Mouse (Mus musculus): ENCODE measurements around the gene Coa4. TPM values are rescaled to one million over a fixed set of nuclear protein-coding genes. Genes with fewer than 3 reads are reported as not detected.

Coa4 gene
- polyA plus RNA-seq, 1 experiment from 2014 or later = 24.3 TPM

DNA sequence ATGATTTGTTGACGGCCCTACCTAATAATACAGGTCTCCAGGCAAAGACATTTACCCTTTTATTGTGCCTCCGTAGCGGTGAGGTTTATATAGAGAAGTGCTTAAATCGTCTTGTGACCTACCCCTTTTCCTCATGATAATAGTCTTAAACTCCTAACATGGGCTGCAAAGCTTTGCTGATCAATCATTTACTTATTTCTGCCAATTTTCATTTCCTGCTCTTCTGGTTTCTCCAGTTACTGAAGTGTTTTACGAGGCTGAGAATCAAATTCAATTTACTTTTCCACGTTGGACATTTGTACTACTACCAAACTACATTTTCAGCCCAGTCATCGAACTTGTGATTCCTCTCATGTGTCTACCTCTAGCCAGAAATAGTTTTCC is 640 bp downstream of the Coa4 start:
- H3K36me3 ChIP-seq (ENCODE audit: control insufficient read depth, insufficient read depth, low read length) = peaks cover 14% of the 10 kb centered on the region
- H3K27me3 ChIP-seq (ENCODE audit: control insufficient read depth, insufficient read depth, low read length) = no peaks in the 10 kb centered on the region
- no peaks in the 10 kb centered on the region for H3K9me3 ChIP-seq (ENCODE audit: control insufficient read depth, low read depth, low read length)
- H3K4me3 ChIP-seq (ENCODE audit: low read depth, low read length) = peak overlapping the region; percentile 62
- peak overlapping the region; percentile 49 for H3K9ac ChIP-seq (replicated peaks; ENCODE audit: low read depth, low read length)
- ATAC-seq (ENCODE audit: insufficient number of reproducible peaks, insufficient read depth, low FRiP score, low read depth) = no peak
- H3K4me1 ChIP-seq (ENCODE audit: control insufficient read depth, insufficient read depth, low read length) = peaks cover 7% of the 10 kb centered on the region; the same call in 1 of the 2 replicates
- 25% methylated on average over 7 of the region's 7 CpGs for WGBS
- H3K4me2 ChIP-seq (replicated peaks; ENCODE audit: low read depth, low read length) = peak overlapping the region; percentile 72
- H3K27ac ChIP-seq (ENCODE audit: low read length) = peak overlapping the region; percentile 79

DNA sequence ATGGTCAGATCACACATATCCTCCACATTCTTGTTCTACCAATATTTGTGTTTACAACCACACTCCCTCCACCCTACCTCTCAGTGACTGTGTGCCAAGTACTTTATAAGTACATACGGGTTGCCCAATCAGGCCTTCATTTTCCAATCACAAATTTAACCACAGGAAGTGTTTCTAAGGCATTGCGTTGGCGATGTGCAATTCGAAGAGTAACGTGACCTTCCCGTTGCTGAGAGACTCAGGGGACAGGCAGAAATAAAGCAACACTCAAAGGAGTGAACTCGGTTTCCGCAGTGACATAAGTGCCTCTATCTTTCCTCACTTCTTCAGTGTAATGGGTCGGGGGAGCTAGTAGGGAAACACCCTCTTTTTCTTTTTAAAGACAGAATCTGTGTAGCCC is 2.6 kb downstream of the Coa4 start:
- H3K4me2 ChIP-seq (replicated peaks; ENCODE audit: low read depth, low read length) = no peak overlapping the region
- peaks cover 7% of the 10 kb centered on the region; the same call in 1 of the 2 replicates for H3K4me1 ChIP-seq (ENCODE audit: control insufficient read depth, insufficient read depth, low read length)
- no peaks in the 10 kb centered on the region for H3K9me3 ChIP-seq (ENCODE audit: control insufficient read depth, low read depth, low read length)
- no peak overlapping the region for H3K9ac ChIP-seq (replicated peaks; ENCODE audit: low read depth, low read length)
- H3K27me3 ChIP-seq (ENCODE audit: control insufficient read depth, insufficient read depth, low read length) = no peaks in the 10 kb centered on the region
- no peak for ATAC-seq (ENCODE audit: insufficient number of reproducible peaks, insufficient read depth, low FRiP score, low read depth)
- no peak overlapping the region for H3K4me3 ChIP-seq (ENCODE audit: low read depth, low read length)
- H3K36me3 ChIP-seq (ENCODE audit: control insufficient read depth, insufficient read depth, low read length) = peaks cover 14% of the 10 kb centered on the region
- WGBS = 98% methylated on average over 9 of the region's 9 CpGs
- no peak overlapping the region for H3K27ac ChIP-seq (ENCODE audit: low read length)

DNA sequence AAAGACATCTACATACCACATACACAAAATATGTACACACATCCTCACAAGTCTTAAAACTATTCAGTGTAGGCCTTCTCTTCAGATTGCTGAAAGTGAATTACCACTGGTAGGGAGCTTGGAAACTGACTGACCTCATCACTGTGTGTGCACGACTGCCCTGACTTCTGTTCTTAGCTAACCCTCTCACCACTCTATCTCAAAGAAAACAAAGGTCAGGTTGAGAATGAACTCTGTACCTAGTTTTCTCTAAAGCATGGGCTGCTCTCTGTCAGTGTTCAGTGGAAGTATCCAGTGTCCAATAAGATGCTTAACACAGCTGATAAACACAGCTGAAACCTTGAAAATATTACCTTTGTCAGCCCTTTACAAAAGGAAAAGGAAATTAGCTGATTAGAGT is 7.6 kb downstream of the Coa4 start:
- H3K27ac ChIP-seq (ENCODE audit: low read length) = no peak overlapping the region
- ATAC-seq (ENCODE audit: insufficient number of reproducible peaks, insufficient read depth, low FRiP score, low read depth) = no peak
- no peaks in the 10 kb centered on the region for H3K4me1 ChIP-seq (ENCODE audit: control insufficient read depth, insufficient read depth, low read length)
- H3K27me3 ChIP-seq (ENCODE audit: control insufficient read depth, insufficient read depth, low read length) = no peaks in the 10 kb centered on the region
- H3K4me3 ChIP-seq (ENCODE audit: low read depth, low read length) = no peak overlapping the region
- 50% methylated on average over 1 of the region's 1 CpGs for WGBS
- no peak overlapping the region for H3K9ac ChIP-seq (replicated peaks; ENCODE audit: low read depth, low read length)
- H3K4me2 ChIP-seq (replicated peaks; ENCODE audit: low read depth, low read length) = no peak overlapping the region
- no peaks in the 10 kb centered on the region for H3K9me3 ChIP-seq (ENCODE audit: control insufficient read depth, low read depth, low read length)
- peaks cover 17% of the 10 kb centered on the region for H3K36me3 ChIP-seq (ENCODE audit: control insufficient read depth, insufficient read depth, low read length)

DNA sequence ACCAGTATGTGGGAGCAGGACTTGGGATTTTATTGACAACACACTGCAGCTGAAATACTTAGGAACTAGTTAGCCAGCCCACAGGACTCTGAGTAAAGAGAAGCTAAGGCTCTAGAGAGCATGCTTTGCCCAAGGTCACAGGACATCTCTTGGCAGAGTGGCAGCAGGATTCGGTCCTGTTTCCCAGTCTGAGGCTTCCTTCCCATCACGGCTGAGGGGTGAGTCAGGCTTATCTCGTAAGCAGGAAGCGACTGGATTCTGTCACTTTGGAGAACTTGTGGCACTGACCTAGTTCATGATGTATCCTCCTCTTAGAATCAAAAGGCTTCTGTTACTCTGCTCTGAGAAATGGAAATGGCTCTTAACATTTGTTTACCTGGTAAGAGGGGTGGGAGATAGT is 10.8 kb downstream of the Coa4 start:
- Histone ChIP-seq H3K27me3 (ENCODE audit: control insufficient read depth, insufficient read depth, low read length) (no peaks in the 10 kb centered on the region), H3K4me3 (ENCODE audit: low read depth, low read length) (no peak overlapping the region), H3K4me2 (replicated peaks; ENCODE audit: low read depth, low read length) (no peak overlapping the region), H3K4me1 (ENCODE audit: control insufficient read depth, insufficient read depth, low read length) (no peaks in the 10 kb centered on the region), H3K36me3 (ENCODE audit: control insufficient read depth, insufficient read depth, low read length) (peaks cover 14% of the 10 kb centered on the region), H3K9ac (replicated peaks; ENCODE audit: low read depth, low read length) (no peak overlapping the region), H3K9me3 (ENCODE audit: control insufficient read depth, low read depth, low read length) (no peaks in the 10 kb centered on the region), H3K27ac (ENCODE audit: low read length) (no peak overlapping the region)
- WGBS = 48% methylated on average over 4 of the region's 4 CpGs
- ATAC-seq (ENCODE audit: insufficient number of reproducible peaks, insufficient read depth, low FRiP score, low read depth) = no peak

DNA sequence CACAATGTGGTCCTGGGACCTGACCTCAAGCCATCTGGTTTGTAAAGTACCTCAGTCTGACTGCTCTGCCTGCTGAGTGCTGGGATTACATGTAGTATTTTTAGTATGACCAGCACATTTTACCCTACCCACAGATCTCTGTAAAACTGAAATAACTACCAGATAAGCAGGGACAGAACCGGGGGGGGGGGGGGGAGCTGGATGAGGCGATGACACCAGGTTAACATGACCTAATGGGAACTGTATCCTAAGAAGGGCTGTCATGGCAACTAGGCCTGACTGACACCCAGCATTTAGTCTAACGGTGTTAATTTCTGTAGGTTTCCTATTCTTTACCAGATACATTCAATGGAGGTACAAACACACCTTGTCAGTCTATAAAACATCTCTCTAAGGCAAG is 12.9 kb downstream of the Coa4 start:
- no peak for ATAC-seq (ENCODE audit: insufficient number of reproducible peaks, insufficient read depth, low FRiP score, low read depth)
- H3K4me3 ChIP-seq (ENCODE audit: low read depth, low read length) = no peak overlapping the region
- no peak overlapping the region for H3K9ac ChIP-seq (replicated peaks; ENCODE audit: low read depth, low read length)
- H3K27me3 ChIP-seq (ENCODE audit: control insufficient read depth, insufficient read depth, low read length) = no peaks in the 10 kb centered on the region
- H3K9me3 ChIP-seq (ENCODE audit: control insufficient read depth, low read depth, low read length) = no peaks in the 10 kb centered on the region
- H3K36me3 ChIP-seq (ENCODE audit: control insufficient read depth, insufficient read depth, low read length) = peaks cover 14% of the 10 kb centered on the region
- WGBS = 90% methylated on average over 3 of the region's 3 CpGs
- H3K4me1 ChIP-seq (ENCODE audit: control insufficient read depth, insufficient read depth, low read length) = no peaks in the 10 kb centered on the region; the same call in 1 of the 2 replicates
- no peak overlapping the region for H3K4me2 ChIP-seq (replicated peaks; ENCODE audit: low read depth, low read length)
- no peak overlapping the region for H3K27ac ChIP-seq (ENCODE audit: low read length)

DNA sequence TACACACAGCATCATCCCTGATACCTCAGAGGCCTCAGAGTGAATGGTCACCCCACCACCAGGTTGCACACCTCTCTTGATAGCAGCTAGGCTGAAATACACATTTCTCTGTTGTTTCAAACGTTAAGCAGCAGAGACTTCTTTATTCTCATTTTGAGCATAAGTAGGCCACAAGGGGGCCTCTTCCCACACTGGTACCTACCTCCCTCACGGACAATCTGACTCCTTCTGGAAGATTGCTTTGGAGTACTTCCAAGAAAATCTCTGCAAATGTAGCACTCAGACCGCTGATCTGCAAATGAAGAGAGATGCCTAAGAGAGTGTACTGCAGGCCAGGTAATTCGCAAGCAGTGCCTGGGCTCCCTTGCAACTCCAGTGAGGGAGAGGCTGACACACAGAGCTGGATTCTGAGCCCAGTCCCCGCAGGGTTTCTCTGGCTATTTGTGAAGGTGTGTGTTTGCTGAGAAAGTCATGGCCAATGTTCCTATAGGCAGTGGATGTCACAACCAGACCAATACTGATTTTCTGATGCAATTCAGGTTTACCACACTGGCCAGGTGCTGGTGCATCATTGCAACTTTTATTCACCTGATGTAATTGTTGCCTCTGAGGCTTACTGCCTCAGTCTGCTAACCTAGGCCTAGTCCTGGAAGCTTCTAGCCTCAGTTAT is 13.6 kb downstream of the Coa4 start:
- Histone ChIP-seq H3K4me1 (ENCODE audit: control insufficient read depth, insufficient read depth, low read length) (no peaks in the 10 kb centered on the region; the same call in 1 of the 2 replicates), H3K36me3 (ENCODE audit: control insufficient read depth, insufficient read depth, low read length) (peaks cover 14% of the 10 kb centered on the region), H3K9me3 (ENCODE audit: control insufficient read depth, low read depth, low read length) (no peaks in the 10 kb centered on the region), H3K27me3 (ENCODE audit: control insufficient read depth, insufficient read depth, low read length) (no peaks in the 10 kb centered on the region), H3K9ac (replicated peaks; ENCODE audit: low read depth, low read length) (no peak overlapping the region), H3K4me2 (replicated peaks; ENCODE audit: low read depth, low read length) (no peak overlapping the region), H3K4me3 (ENCODE audit: low read depth, low read length) (no peak overlapping the region), H3K27ac (ENCODE audit: low read length) (no peak overlapping the region)
- no peak for ATAC-seq (ENCODE audit: insufficient number of reproducible peaks, insufficient read depth, low FRiP score, low read depth)
- 51% methylated on average over 5 of the region's 5 CpGs for WGBS

DNA sequence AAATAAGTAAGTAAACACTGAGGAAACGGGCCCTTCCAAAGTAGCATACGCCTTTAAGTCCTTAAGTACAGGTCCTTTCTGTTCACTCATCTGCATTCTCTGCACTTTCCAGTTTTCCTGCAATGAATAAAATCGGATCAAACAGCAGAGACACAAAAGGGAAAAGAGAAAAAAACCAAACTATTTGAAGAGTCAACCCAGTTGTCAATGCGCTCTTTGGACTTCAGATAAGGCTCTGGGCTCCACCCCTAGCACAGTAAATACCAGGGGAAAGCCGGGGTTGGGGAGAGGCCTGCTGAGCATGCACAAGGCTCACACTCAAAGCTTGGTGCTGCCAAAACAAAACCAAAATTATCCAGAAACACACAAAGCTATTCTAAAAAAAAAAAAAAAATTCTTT is 18.1 kb downstream of the Coa4 start:
- no peak overlapping the region for H3K4me3 ChIP-seq (ENCODE audit: low read depth, low read length)
- no peaks in the 10 kb centered on the region; the same call in 1 of the 2 replicates for H3K4me1 ChIP-seq (ENCODE audit: control insufficient read depth, insufficient read depth, low read length)
- 52% methylated on average over 5 of the region's 5 CpGs for WGBS
- H3K27me3 ChIP-seq (ENCODE audit: control insufficient read depth, insufficient read depth, low read length) = no peaks in the 10 kb centered on the region
- peak overlapping the region; percentile 73 for H3K27ac ChIP-seq (ENCODE audit: low read length)
- no peak for ATAC-seq (ENCODE audit: insufficient number of reproducible peaks, insufficient read depth, low FRiP score, low read depth)
- H3K9ac ChIP-seq (replicated peaks; ENCODE audit: low read depth, low read length) = no peak overlapping the region
- H3K36me3 ChIP-seq (ENCODE audit: control insufficient read depth, insufficient read depth, low read length) = peaks cover 3% of the 10 kb centered on the region; the same call in 1 of the 2 replicates
- H3K4me2 ChIP-seq (replicated peaks; ENCODE audit: low read depth, low read length) = no peak overlapping the region
- H3K9me3 ChIP-seq (ENCODE audit: control insufficient read depth, low read depth, low read length) = no peaks in the 10 kb centered on the region

DNA sequence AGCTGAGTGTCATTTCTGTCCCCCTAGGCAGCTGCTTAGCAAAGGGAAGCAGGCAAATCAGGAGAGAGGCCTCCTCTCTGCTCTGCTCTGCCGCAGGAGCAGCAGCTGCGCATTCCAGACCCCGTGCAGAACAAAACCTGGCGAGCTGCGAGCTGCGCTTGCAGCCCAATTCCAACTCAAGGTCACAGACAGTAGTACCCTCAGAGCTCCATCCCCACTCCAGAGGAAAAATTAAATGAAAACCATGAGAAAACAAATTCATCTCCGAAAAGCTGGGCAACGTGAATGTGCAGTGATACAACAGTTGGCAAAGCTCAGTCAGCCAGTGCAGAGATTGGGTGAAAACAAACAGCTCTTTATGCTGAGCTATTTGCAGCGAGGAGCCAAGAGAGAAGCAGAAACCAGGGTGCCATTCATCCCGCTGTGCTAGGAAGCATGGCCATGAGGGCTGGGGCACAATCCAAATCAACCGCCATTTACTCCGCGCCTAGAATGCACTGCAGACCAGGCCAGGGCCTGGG is 18.6 kb downstream of the Coa4 start:
- no peaks in the 10 kb centered on the region; the same call in 1 of the 2 replicates for H3K4me1 ChIP-seq (ENCODE audit: control insufficient read depth, insufficient read depth, low read length)
- ATAC-seq (ENCODE audit: insufficient number of reproducible peaks, insufficient read depth, low FRiP score, low read depth) = peak; percentile 46; the same call in 1 of the 2 replicates
- WGBS = 41% methylated on average over 13 of the region's 13 CpGs
- no peaks in the 10 kb centered on the region for H3K27me3 ChIP-seq (ENCODE audit: control insufficient read depth, insufficient read depth, low read length)
- no peak overlapping the region for H3K9ac ChIP-seq (replicated peaks; ENCODE audit: low read depth, low read length)
- no peaks in the 10 kb centered on the region for H3K9me3 ChIP-seq (ENCODE audit: control insufficient read depth, low read depth, low read length)
- H3K36me3 ChIP-seq (ENCODE audit: control insufficient read depth, insufficient read depth, low read length) = peaks cover 3% of the 10 kb centered on the region; the same call in 1 of the 2 replicates
- H3K4me3 ChIP-seq (ENCODE audit: low read depth, low read length) = no peak overlapping the region
- peak overlapping the region; percentile 73 for H3K27ac ChIP-seq (ENCODE audit: low read length)
- no peak overlapping the region for H3K4me2 ChIP-seq (replicated peaks; ENCODE audit: low read depth, low read length)

Data from stomach, embryonic 14.5 days (tissue).